Mouse (Mus musculus): ENCODE measurements around the gene Sgf29. TPM values are rescaled to one million over a fixed set of nuclear protein-coding genes. Genes with fewer than 3 reads are reported as not detected.

The Sgf29 gene
- polyA plus RNA-seq (2016; fragmentation: Nextera tagmentation; extraction: Ambion mirVana), result 39.4 and 51.2 TPM in 2 replicates

GRCm38 (mm10) chr7:126649231-126650051 is at the start of gene Sgf29:
Gene Sgf29, plus strand, starts transcription at chr7:126649309.
- H3K4me3 ChIP-seq (replicated peaks), result peak within 1 kb of the TSS; percentile 59
- ATAC-seq (ENCODE audit: low FRiP score), result peak; percentile 98
- H3K4me1 ChIP-seq, result peaks cover 10% of the 10 kb centered on the region
- no peaks in the 10 kb centered on the region for H3K9me3 ChIP-seq
- H3K9ac ChIP-seq, result peak within 1 kb of the TSS; percentile 70
- no peaks in the 10 kb centered on the region for H3K27me3 ChIP-seq
- peak within 1 kb of the TSS; percentile 81 for H3K4me2 ChIP-seq
- H3K36me3 ChIP-seq (replicated peaks), result no peaks in the 10 kb centered on the region
- 1% methylated on average over 57 of the region's 57 CpGs for WGBS
- H3K27ac ChIP-seq, result peak within 1 kb of the TSS; percentile 92

DNA sequence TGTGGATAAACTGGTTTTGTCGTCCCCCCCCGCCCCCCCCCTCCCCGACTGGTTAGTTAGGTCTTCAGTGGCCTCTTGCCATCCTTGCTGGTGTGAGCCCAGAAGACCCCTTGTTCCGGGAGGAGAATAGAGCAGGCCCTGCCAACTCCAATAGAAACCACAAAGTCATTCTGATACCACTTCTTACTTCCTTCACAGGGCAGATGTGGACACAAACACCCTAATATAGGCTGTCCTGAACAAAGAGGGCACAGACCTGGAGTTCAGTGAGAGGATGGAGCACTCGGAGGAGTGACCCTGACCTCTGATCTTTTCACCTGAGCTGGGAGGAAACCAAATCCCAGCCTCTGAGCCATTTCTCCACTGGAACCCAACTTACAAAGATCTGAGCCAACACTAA is 47.2 kb upstream of the Sgf29 start:
- Histone ChIP-seq H3K4me1 (no peaks in the 10 kb centered on the region), H3K4me3 (replicated peaks) (no peak overlapping the region), H3K27me3 (no peaks in the 10 kb centered on the region), H3K9ac (no peak overlapping the region), H3K9me3 (no peaks in the 10 kb centered on the region), H3K36me3 (replicated peaks) (no peaks in the 10 kb centered on the region), H3K4me2 (no peak overlapping the region), H3K27ac (no peak overlapping the region)
- 50% methylated on average over 5 of the region's 5 CpGs for WGBS
- ATAC-seq (ENCODE audit: low FRiP score), result no peak

- no peak overlapping the region for H3K4me3 ChIP-seq (replicated peaks)
- no peaks in the 10 kb centered on the region for H3K4me1 ChIP-seq
- WGBS, result 91% methylated on average over 3 of the region's 3 CpGs
- no peak overlapping the region for H3K4me2 ChIP-seq
- H3K27ac ChIP-seq, result no peak overlapping the region
- H3K9ac ChIP-seq, result no peak overlapping the region
- no peak for ATAC-seq (ENCODE audit: low FRiP score)
- no peaks in the 10 kb centered on the region for H3K36me3 ChIP-seq (replicated peaks)
- no peaks in the 10 kb centered on the region for H3K27me3 ChIP-seq
- H3K9me3 ChIP-seq, result no peaks in the 10 kb centered on the region
Observed at GRCm38 (mm10) chr7:126602650-126603049, 46.5 kb upstream of the Sgf29 start.

DNA sequence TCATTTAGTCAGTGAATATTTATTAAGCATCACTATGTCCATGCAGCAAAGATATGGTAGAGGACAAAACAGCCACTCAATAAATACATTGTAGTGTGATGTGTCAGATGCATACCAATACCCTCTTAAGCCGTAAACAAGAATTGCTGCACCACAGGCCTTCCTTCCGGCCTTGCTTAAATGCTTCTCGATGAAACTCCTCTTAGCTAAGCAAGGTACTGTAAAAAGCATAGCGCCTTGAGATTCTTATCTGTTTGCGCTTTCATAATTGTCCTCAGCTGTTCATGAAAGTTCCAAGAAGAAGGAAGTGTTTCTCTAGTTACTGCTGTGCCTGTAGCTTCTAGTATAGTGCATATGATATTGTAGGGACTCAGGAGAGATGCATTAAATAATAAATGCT is 42.5 kb upstream of the Sgf29 start:
- no peak for ATAC-seq (ENCODE audit: low FRiP score)
- no peaks in the 10 kb centered on the region for H3K4me1 ChIP-seq
- H3K9ac ChIP-seq, result no peak overlapping the region
- H3K4me2 ChIP-seq, result no peak overlapping the region
- no peaks in the 10 kb centered on the region for H3K36me3 ChIP-seq (replicated peaks)
- no peak overlapping the region for H3K27ac ChIP-seq
- 84% methylated on average over 5 of the region's 5 CpGs for WGBS
- no peaks in the 10 kb centered on the region for H3K27me3 ChIP-seq
- no peak overlapping the region for H3K4me3 ChIP-seq (replicated peaks)
- no peaks in the 10 kb centered on the region for H3K9me3 ChIP-seq

DNA sequence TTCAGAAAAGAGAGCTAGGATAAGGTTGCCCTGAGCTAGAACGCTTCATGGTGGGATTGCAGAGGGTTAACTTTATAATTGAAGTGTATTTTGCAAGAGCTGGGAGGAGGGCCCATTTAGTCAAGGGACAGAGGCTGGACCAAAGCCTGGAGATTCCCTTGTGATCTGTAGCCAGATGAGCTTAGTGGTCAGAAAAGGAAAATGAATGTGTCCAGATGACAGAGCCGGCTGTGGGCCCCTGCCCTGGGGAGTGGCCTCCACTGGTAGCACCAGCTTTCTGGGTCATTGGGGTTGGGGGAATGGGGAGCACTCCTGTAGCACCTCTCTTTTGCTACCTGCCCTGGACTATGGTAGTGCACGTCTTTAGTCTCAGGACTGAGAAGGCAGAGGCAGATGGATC is 42.0 kb upstream of the Sgf29 start:
- Histone ChIP-seq H3K27me3 (no peaks in the 10 kb centered on the region), H3K9me3 (no peaks in the 10 kb centered on the region), H3K4me3 (replicated peaks) (no peak overlapping the region), H3K9ac (no peak overlapping the region), H3K27ac (no peak overlapping the region), H3K4me1 (no peaks in the 10 kb centered on the region), H3K36me3 (replicated peaks) (no peaks in the 10 kb centered on the region), H3K4me2 (no peak overlapping the region)
- 78% methylated on average over 3 of the region's 3 CpGs for WGBS
- ATAC-seq (ENCODE audit: low FRiP score), result no peak

DNA sequence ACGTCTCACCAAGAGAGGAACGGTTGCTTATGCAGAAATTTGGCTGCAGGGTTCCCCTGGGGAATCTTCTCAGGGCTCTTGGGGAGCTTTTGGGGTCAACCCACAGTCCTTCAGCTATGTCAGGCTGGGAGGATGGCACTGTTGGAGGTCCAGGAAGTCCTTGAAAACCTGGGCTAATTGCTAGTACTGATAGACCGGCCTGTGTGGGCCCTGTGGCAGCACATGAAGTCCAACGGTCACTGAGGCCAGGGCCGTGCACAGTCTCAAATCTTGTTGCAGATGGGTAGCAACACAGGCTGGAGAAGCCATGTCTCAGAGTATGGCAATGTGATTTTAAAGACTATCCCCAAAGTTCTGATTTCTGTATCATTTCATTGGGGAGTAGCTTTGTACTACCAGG is 41.3 kb upstream of the Sgf29 start:
- no peaks in the 10 kb centered on the region for H3K36me3 ChIP-seq (replicated peaks)
- H3K9ac ChIP-seq, result no peak overlapping the region
- no peak overlapping the region for H3K4me3 ChIP-seq (replicated peaks)
- H3K4me1 ChIP-seq, result no peaks in the 10 kb centered on the region
- no peak for ATAC-seq (ENCODE audit: low FRiP score)
- H3K4me2 ChIP-seq, result no peak overlapping the region
- no peaks in the 10 kb centered on the region for H3K27me3 ChIP-seq
- no peak overlapping the region for H3K27ac ChIP-seq
- no peaks in the 10 kb centered on the region for H3K9me3 ChIP-seq
- WGBS, result 82% methylated on average over 5 of the region's 5 CpGs

DNA sequence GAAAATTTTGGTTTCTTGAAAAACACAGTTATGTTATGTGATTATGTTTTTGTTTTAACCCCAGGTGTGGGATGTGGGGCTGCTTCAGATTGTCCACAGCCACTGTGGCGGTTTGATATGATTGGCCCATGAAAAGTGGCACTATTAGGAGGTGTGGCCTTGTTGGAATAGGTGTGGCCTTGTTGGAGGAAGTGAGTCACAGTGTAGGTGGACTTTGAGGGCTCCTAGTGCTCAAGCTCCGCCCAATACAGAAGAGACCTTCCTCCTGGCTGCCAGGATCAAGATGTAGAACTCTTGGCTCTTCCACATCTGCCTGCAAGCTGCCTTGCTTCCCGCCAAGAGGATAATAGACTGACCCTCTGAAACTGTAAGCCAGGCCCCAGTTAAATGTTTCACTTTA is 36.4 kb upstream of the Sgf29 start:
- H3K36me3 ChIP-seq (replicated peaks), result no peaks in the 10 kb centered on the region
- no peak overlapping the region for H3K4me2 ChIP-seq
- H3K9me3 ChIP-seq, result no peaks in the 10 kb centered on the region
- H3K27ac ChIP-seq, result no peak overlapping the region
- no peak overlapping the region for H3K9ac ChIP-seq
- no peaks in the 10 kb centered on the region; the same call in 1 of the 2 replicates for H3K27me3 ChIP-seq
- WGBS, result 84% methylated on average over 3 of the region's 3 CpGs
- H3K4me1 ChIP-seq, result no peaks in the 10 kb centered on the region
- no peak for ATAC-seq (ENCODE audit: low FRiP score)
- H3K4me3 ChIP-seq (replicated peaks), result no peak overlapping the region

DNA sequence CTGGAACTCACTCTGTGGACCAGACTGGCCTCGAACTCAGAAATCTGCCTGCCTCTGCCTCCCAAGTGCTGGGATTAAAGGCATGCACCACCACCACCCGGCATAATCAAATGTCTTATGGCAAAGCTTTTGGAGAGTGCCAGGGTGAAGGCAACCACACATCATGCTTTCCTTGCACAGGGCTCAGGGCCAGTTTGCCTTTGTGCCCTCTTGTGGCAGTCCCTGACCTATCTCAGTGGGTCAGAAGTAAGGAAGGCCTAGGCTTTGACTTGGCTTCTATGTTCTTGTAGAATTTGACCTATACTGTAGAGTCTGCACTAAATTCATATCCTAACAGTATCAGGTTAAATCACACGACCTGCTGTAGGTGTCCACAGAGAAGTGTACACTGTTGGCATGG is 32.4 kb upstream of the Sgf29 start:
- no peaks in the 10 kb centered on the region for H3K36me3 ChIP-seq (replicated peaks)
- H3K9ac ChIP-seq, result no peak overlapping the region
- H3K27ac ChIP-seq, result no peak overlapping the region
- H3K9me3 ChIP-seq, result no peaks in the 10 kb centered on the region
- no peak overlapping the region for H3K4me3 ChIP-seq (replicated peaks)
- H3K27me3 ChIP-seq, result no peaks in the 10 kb centered on the region; the same call in 1 of the 2 replicates
- ATAC-seq (ENCODE audit: low FRiP score), result no peak
- no peak overlapping the region for H3K4me2 ChIP-seq
- 78% methylated on average over 3 of the region's 3 CpGs for WGBS
- H3K4me1 ChIP-seq, result no peaks in the 10 kb centered on the region

DNA sequence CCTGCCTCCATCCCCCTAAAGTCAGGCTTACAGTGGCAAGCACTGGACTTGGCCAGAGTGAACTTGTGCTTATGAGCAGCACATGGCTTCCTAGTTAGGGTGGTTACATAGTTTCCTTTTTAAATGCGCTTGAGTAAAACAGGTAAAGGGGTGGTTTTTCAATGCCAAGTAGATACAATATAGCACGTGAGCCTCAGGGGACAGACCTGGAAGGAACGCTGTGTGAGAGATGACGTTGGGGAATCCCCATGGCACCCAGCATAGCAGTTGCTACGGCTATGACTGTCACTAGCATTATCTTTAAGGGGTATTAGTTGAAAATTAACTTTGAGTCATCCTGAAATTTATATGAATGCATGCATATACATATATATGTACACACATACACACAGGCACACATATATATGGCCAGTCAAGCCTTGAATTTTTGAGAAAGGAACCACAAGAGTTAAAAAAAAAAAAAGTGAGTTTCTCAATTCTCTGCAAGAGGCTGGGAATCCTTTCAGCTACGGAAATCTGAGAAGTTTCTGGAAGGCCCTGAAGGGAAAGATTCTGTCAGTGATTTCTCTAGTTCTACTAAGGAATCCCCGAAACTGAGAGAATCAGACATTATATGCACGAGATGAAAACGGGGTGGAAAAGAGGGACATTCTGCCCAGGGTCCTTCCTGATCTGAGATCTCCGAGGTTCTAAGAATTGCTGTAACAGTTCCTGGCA is 29.4 kb upstream of the Sgf29 start:
- Histone ChIP-seq H3K27ac (no peak overlapping the region), H3K4me3 (replicated peaks) (no peak overlapping the region), H3K36me3 (replicated peaks) (no peaks in the 10 kb centered on the region), H3K9ac (no peak overlapping the region), H3K4me2 (no peak overlapping the region), H3K27me3 (no peaks in the 10 kb centered on the region; the same call in 1 of the 2 replicates), H3K9me3 (no peaks in the 10 kb centered on the region), H3K4me1 (peaks cover 5% of the 10 kb centered on the region; the same call in 1 of the 2 replicates)
- 80% methylated on average over 10 of the region's 10 CpGs for WGBS
- ATAC-seq (ENCODE audit: low FRiP score), result no peak

- Histone ChIP-seq H3K4me1 (peaks cover 5% of the 10 kb centered on the region; the same call in 1 of the 2 replicates), H3K27me3 (no peaks in the 10 kb centered on the region; the same call in 1 of the 2 replicates), H3K9ac (no peak overlapping the region), H3K4me2 (no peak overlapping the region), H3K27ac (no peak overlapping the region), H3K9me3 (no peaks in the 10 kb centered on the region), H3K36me3 (replicated peaks) (no peaks in the 10 kb centered on the region), H3K4me3 (replicated peaks) (no peak overlapping the region)
- WGBS, result 88% methylated on average over 9 of the region's 9 CpGs
- ATAC-seq (ENCODE audit: low FRiP score), result no peak
Observed at GRCm38 (mm10) chr7:126621452-126622359, 27.4 kb upstream of the Sgf29 start.

DNA sequence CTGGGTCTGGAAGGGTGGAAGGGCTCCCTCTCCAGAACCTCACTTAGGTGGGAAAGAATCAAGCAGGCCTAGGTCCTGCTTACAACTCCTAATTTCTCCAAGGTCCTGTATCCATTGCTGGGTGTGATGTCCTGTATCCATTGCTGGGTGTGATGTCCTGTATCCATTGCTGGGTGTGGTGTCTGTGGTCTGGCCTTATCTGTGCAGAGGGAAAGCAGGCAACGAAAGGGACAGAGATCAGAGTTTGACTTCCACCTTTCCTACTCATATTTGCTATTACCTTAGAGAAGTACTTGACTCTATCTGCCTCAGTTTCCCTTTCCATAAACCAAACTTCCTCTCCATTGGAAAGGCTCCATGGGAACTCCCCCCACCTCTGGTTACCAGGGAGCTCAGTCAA is 25.7 kb upstream of the Sgf29 start:
- WGBS, result 90% methylated on average over 1 of the region's 1 CpGs
- Histone ChIP-seq H3K36me3 (replicated peaks) (no peaks in the 10 kb centered on the region), H3K27ac (no peak overlapping the region)

GRCm38 (mm10) chr7:126624774-126625173 is 24.3 kb upstream of the Sgf29 start:
- Histone ChIP-seq H3K9ac (no peak overlapping the region), H3K36me3 (replicated peaks) (no peaks in the 10 kb centered on the region), H3K4me3 (replicated peaks) (no peak overlapping the region), H3K27me3 (no peaks in the 10 kb centered on the region), H3K27ac (no peak overlapping the region), H3K4me2 (no peak overlapping the region), H3K9me3 (no peaks in the 10 kb centered on the region), H3K4me1 (peaks cover 5% of the 10 kb centered on the region; the same call in 1 of the 2 replicates)
- no peak for ATAC-seq (ENCODE audit: low FRiP score)
- WGBS, result 75% methylated on average over 16 of the region's 16 CpGs

More for the DNA sequence above, 25.7 kb upstream of the Sgf29 start:
- no peaks in the 10 kb centered on the region for H3K9me3 ChIP-seq
- no peak overlapping the region for H3K4me2 ChIP-seq
- H3K4me3 ChIP-seq (replicated peaks), result no peak overlapping the region
- H3K4me1 ChIP-seq, result peaks cover 5% of the 10 kb centered on the region; the same call in 1 of the 2 replicates
- no peak for ATAC-seq (ENCODE audit: low FRiP score)
- no peaks in the 10 kb centered on the region for H3K27me3 ChIP-seq
- no peak overlapping the region for H3K9ac ChIP-seq

Measured in forebrain, embryonic 12.5 days (tissue).